Mouse (Mus musculus) ES-E14 (cell line): Measurements from ENCODE around the gene Gtf2b. TPM values are rescaled to one million over a fixed set of nuclear protein-coding genes. Genes with fewer than 3 reads are reported as not detected.

Source experiments
- DNase-seq: peaks from one replicate; pipeline ENCODE4 v3.0.0-alpha.2; 2013; ENCODE audit warnings: low read depth, low spot score
- H3K27ac ChIP-seq: 2 replicates; pipeline ENCODE4 v1.5.1; 2012; ENCODE audit warnings: low read depth, mild to moderate bottlenecking, low read length, moderate library complexity, mixed read lengths; ENCODE audit not compliant: poor library complexity, insufficient read depth, severe bottlenecking
- H3K36me3 ChIP-seq: 2 replicates; pipeline ENCODE4 v1.6.1; 2012; ENCODE audit warnings: mild to moderate bottlenecking, low read length, moderate library complexity, mixed read lengths; ENCODE audit not compliant: control insufficient read depth, poor library complexity, insufficient read depth, severe bottlenecking
- H3K4me1 ChIP-seq, 2 experiments: fragments of 150-350 bp in 1 of 2; sonication (generic) in 1 of 2; 2 replicates each; pipeline ENCODE4 v1.6.1; 2012; ENCODE audit warnings: low read length in 2 of 2, mild to moderate bottlenecking in 1 of 2, mixed read lengths in 1 of 2; ENCODE audit not compliant: control insufficient read depth in 2 of 2, insufficient read depth in 2 of 2, poor library complexity in 1 of 2
- H3K4me3 ChIP-seq, 2 experiments: fragments of 150-350 bp in 1 of 2; sonication (generic) in 1 of 2; 2 replicates each; pipeline ENCODE4 v1.5.1; 2012; ENCODE audit warnings: low read length in 2 of 2, low read depth in 1 of 2, mild to moderate bottlenecking in 1 of 2, mixed read lengths in 1 of 2; ENCODE audit not compliant: insufficient read depth in 1 of 2, poor library complexity in 1 of 2, severe bottlenecking in 1 of 2
- H3K9ac ChIP-seq: 2 replicates; pipeline ENCODE4 v1.6.1; 2012; ENCODE audit warnings: low read depth, mild to moderate bottlenecking, low read length, mixed read lengths; ENCODE audit not compliant: poor library complexity, insufficient read depth, severe bottlenecking
- H3K9me3 ChIP-seq: fragments of 150-350 bp; sonication (generic); 2 replicates; pipeline ENCODE4 v1.6.1; 2012; ENCODE audit warnings: low read depth, mild to moderate bottlenecking, low read length; ENCODE audit not compliant: control insufficient read depth, insufficient read depth
- CHD2 ChIP-seq: IDR thresholded peaks from 2 replicates; pipeline ENCODE4 v1.6.1; 2014; ENCODE audit warnings: mild to moderate bottlenecking, low read depth, low read length, inconsistent platforms
- HCFC1 ChIP-seq: IDR thresholded peaks from 2 replicates; pipeline ENCODE4 v1.6.1; 2012; ENCODE audit warnings: low read length, inconsistent platforms, borderline replicate concordance; ENCODE audit not compliant: insufficient read depth
- MAFK ChIP-seq: IDR thresholded peaks from 2 replicates; pipeline ENCODE4 v1.6.1; 2014; ENCODE audit warnings: mild to moderate bottlenecking, low read depth, low read length, inconsistent platforms; ENCODE audit not compliant: insufficient read depth
- ZC3H11A ChIP-seq: IDR thresholded peaks from 2 replicates; pipeline ENCODE4 v1.6.1; 2012; ENCODE audit warnings: low read depth, mild to moderate bottlenecking, inconsistent platforms, low read length, borderline replicate concordance
- ZNF384 ChIP-seq: IDR thresholded peaks from 2 replicates; pipeline ENCODE4 v1.6.1; 2012; ENCODE audit warnings: low read depth, low read length, inconsistent platforms
- in situ Hi-C, 2 experiments: fragments of 600-800 bp; cut with MboI; formaldehyde crosslinking; loops; one replicate each; pipeline ENCODE4 v1.15.1; 2025; ENCODE audit warnings: low sequenced_read_pairs in 2 of 2, inconsistent platforms in 1 of 2; ENCODE audit not compliant: unreplicated experiment in 2 of 2
- total RNA-seq: library from RNA; depleted of rRNA; stranded (reverse); fragments of 300-350 nt; gene quantifications from 2 replicates; pipeline ENCODE4 v1.2.3, GENCODE M21; 2012

Gtf2b gene
- total RNA-seq, 1 experiment: 45.6 TPM

DNA sequence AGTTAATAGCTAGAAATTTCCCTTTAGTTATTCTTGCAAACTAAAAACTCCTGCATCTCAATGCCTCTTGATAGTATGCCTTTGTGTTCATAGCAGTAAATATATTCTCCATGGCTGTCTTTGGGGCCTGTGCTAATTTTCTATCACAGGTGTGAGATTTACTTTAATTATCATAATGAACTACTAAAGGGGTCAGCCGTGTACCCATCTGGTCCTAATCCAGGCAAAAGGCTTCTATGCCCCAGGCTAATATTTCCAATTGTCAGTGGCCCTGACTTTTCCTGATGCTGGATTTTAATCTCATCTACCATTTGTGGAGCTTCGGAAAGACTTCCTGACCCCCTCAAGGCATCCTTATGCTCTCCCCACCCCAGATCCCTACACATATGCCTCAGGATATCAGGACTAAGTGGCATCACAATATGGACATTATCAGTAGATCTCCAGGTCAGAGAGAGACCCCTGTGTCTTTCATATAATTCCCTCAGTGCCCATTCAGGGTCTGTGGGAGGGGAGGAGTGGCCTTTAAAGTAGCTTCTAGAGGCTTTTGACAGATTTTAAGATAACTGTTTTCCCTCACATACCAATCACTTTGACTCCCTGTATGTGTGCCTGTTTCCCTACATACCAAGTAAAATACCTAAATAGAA, 21.7 kb downstream of the Gtf2b start:
- in situ Hi-C loops: no loop called here
- H3K36me3 ChIP-seq: peaks cover 4% of the 10 kb centered on the region
- TF ChIP-seq HCFC1 (no peak), CHD2 (no peak), MAFK (no peak), ZC3H11A (no peak), ZNF384 (no peak)

GRCm38 (mm10) chr3:142795587-142795986, 30.7 kb downstream of the Gtf2b start:
- Histone ChIP-seq H3K4me3 (no peak overlapping the region), H3K27ac (no peak overlapping the region), H3K4me1 (no peaks in the 10 kb centered on the region), H3K36me3 (peaks cover 12% of the 10 kb centered on the region), H3K9me3 (no peaks in the 10 kb centered on the region), H3K9ac (no peak overlapping the region)
- in situ Hi-C loops: no loop called here
- DNase-seq: no peak
- TF ChIP-seq ZNF384 (no peak), ZC3H11A (no peak), CHD2 (no peak), MAFK (no peak), HCFC1 (no peak)

More for the DNA sequence above, 21.7 kb downstream of the Gtf2b start:
- Histone ChIP-seq H3K4me1 (no peaks in the 10 kb centered on the region), H3K27ac (no peak overlapping the region), H3K9me3 (no peaks in the 10 kb centered on the region), H3K4me3 (no peak overlapping the region), H3K9ac (no peak overlapping the region)
- DNase-seq: no peak

GRCm38 (mm10) chr3:142811582-142811981, 46.7 kb downstream of the Gtf2b start:
- no peak overlapping the region for H3K27ac ChIP-seq
- no peak overlapping the region for H3K9ac ChIP-seq
- H3K4me1 ChIP-seq: no peaks in the 10 kb centered on the region
- H3K36me3 ChIP-seq: peaks cover 4% of the 10 kb centered on the region; the same call in 1 of the 2 replicates
- TF ChIP-seq HCFC1: no peak
- TF ChIP-seq ZC3H11A: no peak
- H3K9me3 ChIP-seq: no peaks in the 10 kb centered on the region
- no peak overlapping the region for H3K4me3 ChIP-seq
- in situ Hi-C loops: no loop called here
- no peak for DNase-seq

DNA sequence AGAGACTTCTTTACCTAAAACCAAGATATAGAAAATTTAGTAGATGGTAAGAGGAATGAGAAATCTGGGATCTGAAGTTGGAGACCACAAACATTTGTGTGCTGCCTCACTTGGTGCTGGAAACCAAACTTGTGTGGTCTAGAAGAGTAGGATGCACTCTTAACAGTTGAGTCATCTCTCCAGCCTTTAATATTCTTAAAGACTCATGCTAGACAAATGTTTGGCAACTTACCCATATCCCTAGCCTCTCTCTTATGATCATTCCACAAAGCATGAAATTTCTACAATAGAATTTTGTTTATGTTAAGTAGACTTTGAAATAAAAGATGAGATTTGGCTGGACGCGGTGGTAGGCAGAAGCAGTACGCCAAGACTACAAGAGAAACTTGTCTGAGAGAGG, 52.7 kb downstream of the Gtf2b start:
- no peak overlapping the region for H3K4me3 ChIP-seq
- in situ Hi-C loops: no loop called here
- TF ChIP-seq ZNF384 (no peak), ZC3H11A (no peak), MAFK (no peak), CHD2 (no peak)
- H3K36me3 ChIP-seq: peaks cover 6% of the 10 kb centered on the region; the same call in 1 of the 2 replicates
- no peak for DNase-seq
- no peak overlapping the region for H3K9ac ChIP-seq
- no peaks in the 10 kb centered on the region for H3K9me3 ChIP-seq
- no peaks in the 10 kb centered on the region for H3K4me1 ChIP-seq
- H3K27ac ChIP-seq: no peak overlapping the region

DNA sequence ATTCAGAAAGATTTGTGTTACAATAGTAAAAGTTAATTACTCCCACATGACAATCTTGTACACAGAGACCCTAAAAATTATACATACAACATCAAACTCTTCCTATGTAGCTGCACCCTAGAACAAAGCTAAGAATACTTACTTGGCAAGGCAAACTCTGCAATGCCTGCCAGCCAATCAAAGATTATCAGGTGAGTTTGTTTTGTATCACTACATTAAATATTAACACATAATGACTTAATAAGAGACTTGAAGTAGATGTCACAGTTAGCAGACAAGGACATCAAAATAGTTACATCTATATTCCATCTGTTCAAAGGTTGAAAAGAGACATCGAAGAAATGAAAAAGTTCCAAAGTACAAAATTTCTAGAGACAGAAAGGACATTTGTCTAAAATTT, 58.8 kb downstream of the Gtf2b start:
- peaks cover 7% of the 10 kb centered on the region for H3K36me3 ChIP-seq
- in situ Hi-C loops: no loop called here
- no peak overlapping the region for H3K4me3 ChIP-seq
- no peaks in the 10 kb centered on the region for H3K4me1 ChIP-seq
- no peak overlapping the region for H3K27ac ChIP-seq
- no peak for TF ChIP-seq ZNF384
- TF ChIP-seq MAFK: no peak
- TF ChIP-seq HCFC1: no peak
- TF ChIP-seq CHD2: no peak
- TF ChIP-seq ZC3H11A: no peak
- H3K9me3 ChIP-seq: no peaks in the 10 kb centered on the region
- DNase-seq: no peak
- H3K9ac ChIP-seq: no peak overlapping the region
